Mouse (Mus musculus): ENCODE measurements around the gene Psmb6. TPM values are rescaled to one million over a fixed set of nuclear protein-coding genes. Genes with fewer than 3 reads are reported as not detected.
"Not testable (repeated sequence)": the region's sequence is repeated elsewhere in the genome, so short reads cannot be mapped to it uniquely, and the experiment has no call there.

Psmb6 gene
- polyA plus RNA-seq, 1 experiment from 2014 or later: 912 TPM

- Histone ChIP-seq H3K27me3 (peaks cover 6% of the 10 kb centered on the region; the same call in 1 of the 2 replicates), H3K4me2 (peak overlapping the region; percentile 55), H3K4me3 (peak overlapping the region; percentile 67), H3K4me1 (peaks cover 24% of the 10 kb centered on the region), H3K9me3 (replicated peaks) (no peaks in the 10 kb centered on the region), H3K27ac (no peak overlapping the region), H3K9ac (peak overlapping the region; percentile 40; the same call in 1 of the 2 replicates), H3K36me3 (ENCODE audit: poor library complexity, severe bottlenecking) (peaks cover 30% of the 10 kb centered on the region)
- ATAC-seq: no peak
- WGBS: 6% methylated on average over 8 of the region's 8 CpGs
Observed at GRCm38 (mm10) chr11:70524782-70525181, 385 bp upstream of the Psmb6 start.

DNA sequence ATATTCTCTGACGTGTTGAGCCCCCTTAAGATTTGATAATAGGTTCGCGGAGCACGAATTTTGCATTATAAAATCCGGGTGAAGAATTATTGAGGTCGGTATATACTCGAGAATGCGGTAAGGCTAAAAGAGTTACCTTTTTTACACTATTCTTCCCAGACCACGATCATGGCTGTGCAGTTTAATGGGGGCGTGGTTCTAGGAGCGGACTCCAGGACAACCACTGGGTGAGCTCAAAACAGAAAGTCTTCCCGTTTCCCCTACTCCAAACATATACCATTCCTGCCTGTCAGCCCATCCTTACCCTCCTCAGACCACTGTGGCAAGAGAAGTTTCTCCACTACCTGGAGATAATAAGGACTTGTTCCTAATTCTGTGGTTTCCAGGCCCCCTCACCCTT lies 559 bp downstream of the Psmb6 start:
- WGBS: 4% methylated on average over 12 of the region's 12 CpGs
- Histone ChIP-seq H3K4me2 (peak overlapping the region; percentile 88), H3K4me3 (peak overlapping the region; percentile 67), H3K27ac (no peak overlapping the region), H3K9ac (peak overlapping the region; percentile 78), H3K4me1 (peaks cover 17% of the 10 kb centered on the region), H3K36me3 (ENCODE audit: poor library complexity, severe bottlenecking) (peaks cover 30% of the 10 kb centered on the region), H3K27me3 (no peaks in the 10 kb centered on the region), H3K9me3 (replicated peaks) (no peaks in the 10 kb centered on the region)
- peak; percentile 31 for ATAC-seq

DNA sequence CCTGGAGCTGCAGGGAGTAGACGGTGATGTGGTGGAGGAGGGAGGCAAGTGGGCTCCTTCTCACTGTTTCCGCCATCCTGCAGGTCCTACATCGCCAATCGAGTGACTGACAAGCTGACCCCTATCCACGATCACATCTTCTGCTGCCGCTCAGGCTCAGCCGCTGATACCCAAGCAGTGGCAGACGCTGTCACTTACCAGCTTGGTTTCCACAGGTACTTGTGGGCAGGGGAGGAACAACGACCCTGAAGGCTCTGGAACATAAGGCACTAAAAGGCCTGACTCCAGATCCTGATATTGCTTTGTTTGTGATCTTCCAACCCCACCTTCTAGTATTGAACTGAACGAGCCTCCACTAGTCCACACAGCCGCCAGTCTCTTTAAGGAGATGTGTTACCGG lies 1.0 kb downstream of the Psmb6 start:
- Histone ChIP-seq H3K27ac (no peak overlapping the region), H3K9me3 (replicated peaks) (no peaks in the 10 kb centered on the region), H3K4me1 (peaks cover 17% of the 10 kb centered on the region), H3K9ac (peak overlapping the region; percentile 78; the same call in 1 of the 2 replicates), H3K4me2 (peak overlapping the region; percentile 88), H3K4me3 (peak overlapping the region; percentile 67), H3K27me3 (no peaks in the 10 kb centered on the region), H3K36me3 (ENCODE audit: poor library complexity, severe bottlenecking) (peaks cover 30% of the 10 kb centered on the region)
- no peak for ATAC-seq
- 87% methylated on average over 12 of the region's 12 CpGs for WGBS

GRCm38 (mm10) chr11:70528610-70529009 lies 3.4 kb downstream of the Psmb6 start:
- no peak for ATAC-seq
- WGBS: 85% methylated on average over 7 of the region's 7 CpGs
- Histone ChIP-seq H3K27ac (no peak overlapping the region), H3K4me2 (no peak overlapping the region), H3K36me3 (ENCODE audit: poor library complexity, severe bottlenecking) (peaks cover 30% of the 10 kb centered on the region), H3K9ac (no peak overlapping the region), H3K27me3 (no peaks in the 10 kb centered on the region), H3K9me3 (replicated peaks) (no peaks in the 10 kb centered on the region), H3K4me3 (no peak overlapping the region), H3K4me1 (peaks cover 17% of the 10 kb centered on the region)

GRCm38 (mm10) chr11:70531065-70531464 lies 5.9 kb downstream of the Psmb6 start:
- H3K4me3 ChIP-seq; H3K9ac ChIP-seq; H3K27me3 ChIP-seq; H3K27ac ChIP-seq; H3K4me2 ChIP-seq; ATAC-seq; H3K9me3 ChIP-seq (replicated peaks): not testable (repeated sequence)
- H3K4me1 ChIP-seq: peaks cover 12% of the 10 kb centered on the region
- H3K36me3 ChIP-seq (ENCODE audit: poor library complexity, severe bottlenecking): peaks cover 30% of the 10 kb centered on the region
- WGBS: 78% methylated on average over 2 of the region's 2 CpGs

- no peak within 1 kb of the TSS for H3K9ac ChIP-seq
- H3K4me2 ChIP-seq: no peak within 1 kb of the TSS
- H3K36me3 ChIP-seq (ENCODE audit: poor library complexity, severe bottlenecking): peaks cover 15% of the 10 kb centered on the region
- H3K27me3 ChIP-seq: 0 out of 2 replicates have a peak, but pooled peaks cover 4% of the 10 kb centered on the region
- WGBS: 77% methylated on average over 6 of the region's 6 CpGs
- no peak for ATAC-seq
- no peaks in the 10 kb centered on the region for H3K4me1 ChIP-seq
- H3K4me3 ChIP-seq: no peak within 1 kb of the TSS
- no peaks in the 10 kb centered on the region for H3K9me3 ChIP-seq (replicated peaks)
- no peak within 1 kb of the TSS for H3K27ac ChIP-seq
Observed at GRCm38 (mm10) chr11:70532839-70533238, 7.7 kb downstream of the Psmb6 start, which contains the start of gene Gm40193. TSS of gene Gm40193 (minus strand) at chr11:70532939.

- Histone ChIP-seq H3K9ac (peak overlapping the region; percentile 63), H3K4me3 (peak overlapping the region; percentile 52), H3K4me2 (peak overlapping the region; percentile 85), H3K27me3 (peaks cover 35% of the 10 kb centered on the region), H3K36me3 (ENCODE audit: poor library complexity, severe bottlenecking) (no peaks in the 10 kb centered on the region), H3K9me3 (replicated peaks) (no peaks in the 10 kb centered on the region), H3K27ac (no peak overlapping the region), H3K4me1 (peaks cover 12% of the 10 kb centered on the region)
- 18% methylated on average over 9 of the region's 9 CpGs for WGBS
- ATAC-seq: no peak
Observed at GRCm38 (mm10) chr11:70539423-70539822, 14.3 kb downstream of the Psmb6 start.

- Histone ChIP-seq H3K9me3 (replicated peaks) (no peaks in the 10 kb centered on the region), H3K4me1 (peaks cover 12% of the 10 kb centered on the region), H3K9ac (peak within 1 kb of the TSS; percentile 63), H3K27ac (no peak within 1 kb of the TSS), H3K4me3 (peak within 1 kb of the TSS; percentile 52), H3K27me3 (peaks cover 35% of the 10 kb centered on the region), H3K4me2 (peak within 1 kb of the TSS; percentile 85), H3K36me3 (ENCODE audit: poor library complexity, severe bottlenecking) (no peaks in the 10 kb centered on the region)
- under 1% methylated on average over 55 of the region's 65 CpGs for WGBS
- peak; percentile 70 for ATAC-seq
Observed at GRCm38 (mm10) chr11:70539877-70540587, 14.9 kb downstream of the Psmb6 start, which contains the start of gene Pld2. TSS of gene Pld2 (plus strand) at chr11:70540064.

DNA sequence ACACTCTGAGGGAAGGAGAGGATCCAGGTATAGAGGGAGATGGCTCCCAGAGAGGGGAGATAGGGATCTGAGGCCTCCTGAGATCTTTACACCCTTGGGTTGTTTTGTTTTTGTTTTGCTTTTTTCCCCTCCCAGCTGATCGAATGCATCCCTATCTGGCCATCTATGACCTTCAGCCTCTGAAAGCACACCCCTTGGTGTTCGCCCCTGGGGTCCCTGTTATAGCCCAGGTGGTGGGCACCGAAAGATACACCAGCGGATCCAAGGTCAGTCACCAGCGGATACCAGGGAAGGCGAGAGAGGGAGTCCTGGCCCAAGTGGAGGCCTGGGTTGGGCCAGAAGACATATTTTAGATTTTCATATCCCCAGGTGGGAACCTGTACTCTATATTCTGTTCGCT lies 15.8 kb downstream of the Psmb6 start:
- peak overlapping the region; percentile 85 for H3K4me2 ChIP-seq
- H3K9ac ChIP-seq: no peak overlapping the region
- no peak overlapping the region for H3K27ac ChIP-seq
- peaks cover 12% of the 10 kb centered on the region for H3K4me1 ChIP-seq
- no peaks in the 10 kb centered on the region for H3K9me3 ChIP-seq (replicated peaks)
- ATAC-seq: no peak
- H3K4me3 ChIP-seq: no peak overlapping the region
- H3K36me3 ChIP-seq (ENCODE audit: poor library complexity, severe bottlenecking): no peaks in the 10 kb centered on the region
- H3K27me3 ChIP-seq: peaks cover 35% of the 10 kb centered on the region
- 87% methylated on average over 7 of the region's 7 CpGs for WGBS

DNA sequence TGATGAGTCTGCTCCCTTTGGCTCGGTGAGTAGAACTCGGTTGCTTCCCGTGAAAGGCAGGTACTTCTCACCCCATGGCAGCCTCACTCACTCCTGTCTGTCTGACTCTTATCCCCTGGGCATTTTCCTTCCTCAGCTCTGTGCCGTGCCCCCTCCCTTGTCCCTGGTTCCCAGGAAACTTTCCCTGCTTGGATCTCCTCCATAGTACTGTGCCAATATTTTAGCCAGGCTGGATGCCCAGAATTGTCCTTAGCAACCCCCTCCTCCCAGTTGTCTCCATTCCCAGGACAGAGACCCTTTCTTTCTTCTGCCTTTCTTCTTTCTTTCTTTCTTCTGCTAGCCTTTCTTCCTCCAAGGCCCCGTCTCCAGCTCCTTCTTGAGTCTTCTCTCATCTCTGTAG lies 16.2 kb downstream of the Psmb6 start:
- Histone ChIP-seq H3K9ac (no peak overlapping the region), H3K4me2 (peak overlapping the region; percentile 85; the same call in 1 of the 2 replicates), H3K27ac (no peak overlapping the region), H3K27me3 (peaks cover 35% of the 10 kb centered on the region), H3K4me3 (no peak overlapping the region), H3K9me3 (replicated peaks) (no peaks in the 10 kb centered on the region), H3K4me1 (peaks cover 12% of the 10 kb centered on the region), H3K36me3 (ENCODE audit: poor library complexity, severe bottlenecking) (no peaks in the 10 kb centered on the region)
- no peak for ATAC-seq
- WGBS: 70% methylated on average over 5 of the region's 5 CpGs

GRCm38 (mm10) chr11:70544496-70544895 lies 19.3 kb downstream of the Psmb6 start:
- 69% methylated on average over 7 of the region's 7 CpGs for WGBS
- no peak for ATAC-seq
- peaks cover 12% of the 10 kb centered on the region for H3K4me1 ChIP-seq
- H3K27me3 ChIP-seq: peaks cover 22% of the 10 kb centered on the region
- H3K27ac ChIP-seq: no peak overlapping the region
- H3K9me3 ChIP-seq (replicated peaks): no peaks in the 10 kb centered on the region
- H3K4me3 ChIP-seq: no peak overlapping the region
- H3K4me2 ChIP-seq: no peak overlapping the region
- H3K36me3 ChIP-seq (ENCODE audit: poor library complexity, severe bottlenecking): no peaks in the 10 kb centered on the region
- no peak overlapping the region for H3K9ac ChIP-seq

DNA sequence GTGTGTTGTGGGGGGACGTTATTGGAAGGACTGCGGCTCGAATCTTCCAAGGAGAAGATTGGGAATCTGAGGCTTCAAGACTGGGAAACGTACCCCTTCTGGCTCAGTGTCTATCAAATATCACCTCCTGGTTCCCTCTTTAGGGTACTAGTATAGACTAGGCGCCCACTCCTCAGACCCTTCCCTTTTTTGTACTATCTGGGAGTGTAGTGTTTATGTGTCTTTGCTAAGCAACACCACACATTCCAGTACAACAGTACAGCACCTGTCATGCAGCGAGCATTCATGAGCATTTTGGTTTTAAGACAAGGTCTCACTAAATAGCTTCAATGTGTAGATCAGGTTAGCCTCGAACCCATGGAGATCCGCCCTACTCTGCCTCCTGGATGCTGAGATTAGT lies 26.4 kb downstream of the Psmb6 start:
- Histone ChIP-seq H3K27ac (no peak overlapping the region), H3K36me3 (ENCODE audit: poor library complexity, severe bottlenecking) (no peaks in the 10 kb centered on the region), H3K9ac (no peak overlapping the region), H3K4me1 (no peaks in the 10 kb centered on the region), H3K27me3 (no peaks in the 10 kb centered on the region), H3K4me2 (no peak overlapping the region), H3K4me3 (no peak overlapping the region), H3K9me3 (replicated peaks) (no peaks in the 10 kb centered on the region)
- no peak for ATAC-seq
- 84% methylated on average over 8 of the region's 8 CpGs for WGBS

Data from forebrain, embryonic 13.5 days (tissue).